Mouse (Mus musculus) neural tube, embryonic 13.5 days (tissue): Measurements from ENCODE around the gene Amhr2. TPM values are rescaled to one million over a fixed set of nuclear protein-coding genes. Genes with fewer than 3 reads are reported as not detected.
A peak's percentile ranks its signal among the peaks of the same experiment; 100 is the strongest.

Experiments used
- ATAC-seq: fragments of 200-750 bp; cut with Nextera tagmentation; 2 replicates; pipeline ENCODE4 v1.8.0; 2017; ENCODE audit warnings: low read depth, mild to moderate bottlenecking, moderate TSS enrichment, moderate library complexity
- H3K27ac ChIP-seq: fragments of 300-500 bp; sonication (generic); replicated peaks from 2 replicates; pipeline ENCODE4 v1.5.1; 2015; ENCODE audit warnings: moderate library complexity, mild to moderate bottlenecking, inconsistent platforms
- H3K27me3 ChIP-seq: fragments of 300-500 bp; sonication (generic); 2 replicates; pipeline ENCODE4 v1.6.1; 2015; ENCODE audit warnings: mild to moderate bottlenecking, inconsistent platforms
- H3K36me3 ChIP-seq: fragments of 300-500 bp; sonication (generic); 2 replicates; pipeline ENCODE4 v1.6.1; 2015; ENCODE audit warnings: mild to moderate bottlenecking, inconsistent platforms
- H3K4me1 ChIP-seq: fragments of 300-500 bp; sonication (generic); replicated peaks from 2 replicates; pipeline ENCODE4 v1.6.1; 2015; ENCODE audit warnings: inconsistent platforms
- H3K4me2 ChIP-seq: fragments of 300-500 bp; sonication (generic); 2 replicates; pipeline ENCODE4 v1.6.1; 2015; ENCODE audit warnings: inconsistent platforms, mild to moderate bottlenecking, moderate library complexity
- H3K4me3 ChIP-seq: fragments of 300-500 bp; sonication (generic); 2 replicates; pipeline ENCODE4 v1.5.1; 2015; ENCODE audit warnings: mild to moderate bottlenecking, inconsistent platforms
- H3K9ac ChIP-seq: fragments of 300-500 bp; sonication (generic); 2 replicates; pipeline ENCODE4 v1.6.1; 2015; ENCODE audit warnings: moderate library complexity, mild to moderate bottlenecking, inconsistent platforms
- H3K9me3 ChIP-seq: fragments of 300-500 bp; sonication (generic); 2 replicates; pipeline ENCODE4 v1.6.1; 2016; ENCODE audit warnings: inconsistent platforms
- WGBS: fragments of 180-500 bp; shearing (Covaris S2); methylation state at CpG from one replicate; pipeline ENCODE4 v1.1.7; 2015; 5-methylcytosine and 5-hydroxymethylcytosine counted together
- polyA plus RNA-seq: library from polyadenylated mRNA; unstranded; fragments of >200 nt; fragmentation: Nextera tagmentation; extraction: Ambion mirVana; gene quantifications from 2 replicates; pipeline ENCODE4 v1.2.1, GENCODE M21; 2015

The Amhr2 gene
- polyA plus RNA-seq, 1 experiment from 2014 or later = 0.13 TPM

- Histone ChIP-seq H3K27me3 (no peaks in the 10 kb centered on the region), H3K4me2 (no peak overlapping the region), H3K4me1 (peaks cover 26% of the 10 kb centered on the region), H3K27ac (no peak overlapping the region), H3K4me3 (no peak overlapping the region), H3K9me3 (no peaks in the 10 kb centered on the region), H3K36me3 (peaks cover 11% of the 10 kb centered on the region; the same call in 1 of the 2 replicates), H3K9ac (0 out of 2 replicates have a peak overlapping the region, but pooled peaks have one; percentile 41)
- ATAC-seq = no peak
- 75% methylated on average over 4 of the region's 4 CpGs for WGBS
Measured at GRCm38 (mm10) chr15:102460971-102461370, 15.8 kb downstream of the Amhr2 start.

DNA sequence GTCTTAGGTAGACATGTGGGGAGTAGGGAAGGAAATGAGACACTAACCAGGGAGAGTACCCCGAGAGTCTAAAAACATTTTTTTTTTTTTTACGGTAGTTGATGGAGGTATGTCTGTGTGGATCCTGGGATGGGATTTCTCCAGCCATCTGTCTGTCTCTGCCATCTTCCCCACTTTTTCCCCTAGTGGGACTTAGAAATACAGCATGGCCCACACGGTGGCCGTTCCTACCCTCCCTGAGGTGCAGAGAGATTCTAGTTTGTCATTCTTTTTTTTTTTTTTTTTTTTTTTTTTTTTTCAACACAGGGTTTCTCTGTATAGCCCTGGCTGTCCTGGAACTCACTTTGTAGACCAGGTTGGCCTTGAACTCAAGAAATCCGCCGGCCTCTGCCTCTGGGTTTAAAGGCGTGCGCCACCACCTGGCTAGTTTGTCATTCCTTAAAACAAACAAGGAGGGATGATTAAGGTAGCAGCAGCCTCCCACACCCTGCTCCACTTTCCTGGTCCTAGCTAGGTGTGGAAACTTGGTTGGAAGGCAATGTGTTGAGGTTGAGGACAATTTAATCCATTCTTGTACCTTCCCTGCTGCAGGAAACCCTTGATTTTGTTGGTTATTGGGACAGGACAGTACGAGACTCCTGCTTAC, 16.4 kb downstream of the Amhr2 start:
- H3K4me2 ChIP-seq = no peak overlapping the region
- no peak for ATAC-seq

DNA sequence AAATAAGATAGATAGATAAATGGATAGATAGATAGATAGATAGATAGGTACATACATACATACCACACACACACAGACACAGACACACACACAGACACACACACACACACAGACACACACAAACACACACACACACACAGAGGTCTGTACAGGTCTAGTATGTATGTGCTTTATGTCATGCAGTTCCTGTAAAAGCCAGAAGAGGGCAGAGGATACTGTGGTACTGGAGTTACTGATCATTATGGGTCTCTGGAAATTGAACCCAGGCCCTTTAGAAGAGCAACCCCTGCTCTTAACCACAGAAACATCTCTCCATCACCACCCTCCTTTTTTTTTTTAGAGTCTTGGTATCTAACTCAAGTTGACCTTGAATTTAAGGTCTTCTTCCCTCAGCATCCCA, 18.5 kb downstream of the Amhr2 start:
- H3K36me3 ChIP-seq = peaks cover 12% of the 10 kb centered on the region; the same call in 1 of the 2 replicates

More for the DNA sequence above, 16.4 kb downstream of the Amhr2 start:
- Histone ChIP-seq H3K4me3 (no peak overlapping the region), H3K9me3 (no peaks in the 10 kb centered on the region), H3K9ac (0 out of 2 replicates have a peak overlapping the region, but pooled peaks have one; percentile 41), H3K4me1 (peaks cover 26% of the 10 kb centered on the region), H3K36me3 (peaks cover 11% of the 10 kb centered on the region; the same call in 1 of the 2 replicates), H3K27me3 (no peaks in the 10 kb centered on the region), H3K27ac (no peak overlapping the region)
- 86% methylated on average over 9 of the region's 9 CpGs for WGBS

GRCm38 (mm10) chr15:102468675-102469370, 23.7 kb downstream of the Amhr2 start:
- Histone ChIP-seq H3K36me3 (peaks cover 8% of the 10 kb centered on the region), H3K4me1 (peaks cover 20% of the 10 kb centered on the region), H3K9me3 (peaks cover 4% of the 10 kb centered on the region; the same call in 1 of the 2 replicates), H3K4me2 (no peak overlapping the region), H3K9ac (no peak overlapping the region), H3K4me3 (no peak overlapping the region), H3K27me3 (no peaks in the 10 kb centered on the region), H3K27ac (no peak overlapping the region)
- no peak for ATAC-seq
- WGBS = 96% methylated on average over 9 of the region's 9 CpGs

More for the DNA sequence above, 18.5 kb downstream of the Amhr2 start:
- no peak overlapping the region for H3K4me2 ChIP-seq
- H3K9ac ChIP-seq = no peak overlapping the region
- H3K27ac ChIP-seq = no peak overlapping the region
- no peak overlapping the region for H3K4me3 ChIP-seq
- peaks cover 26% of the 10 kb centered on the region for H3K4me1 ChIP-seq
- no peak for ATAC-seq
- peaks cover 3% of the 10 kb centered on the region; the same call in 1 of the 2 replicates for H3K9me3 ChIP-seq
- no peaks in the 10 kb centered on the region for H3K27me3 ChIP-seq

DNA sequence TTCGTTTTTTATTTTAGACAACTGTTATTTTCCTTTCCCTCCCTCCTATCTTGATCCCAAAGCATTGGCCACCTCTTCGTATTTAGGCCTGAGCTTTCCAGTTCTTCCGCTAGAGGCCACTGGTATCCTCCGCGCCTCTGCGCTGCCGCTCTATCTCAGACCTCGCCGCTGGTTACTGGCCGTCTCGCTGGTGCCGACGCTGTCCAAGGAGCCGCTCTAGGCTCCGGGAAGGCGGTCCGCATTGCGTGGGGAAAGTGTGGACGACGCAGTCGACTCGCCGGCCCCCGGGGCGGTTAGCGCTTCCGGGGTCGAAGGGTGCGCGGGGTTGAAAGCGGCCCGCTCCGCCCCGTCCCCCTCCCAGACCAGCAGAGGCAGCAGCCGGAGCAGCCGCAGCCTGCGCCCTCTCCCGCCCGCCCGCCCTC, 25.0 kb downstream of the Amhr2 start, which contains the start of gene Pcbp2:
Gene Pcbp2 (plus strand): TSS at position 357 of the 422 bp plus-strand sequence.
- Histone ChIP-seq H3K27me3 (no peaks in the 10 kb centered on the region), H3K4me3 (peak within 1 kb of the TSS; percentile 74), H3K9me3 (peaks cover 4% of the 10 kb centered on the region; the same call in 1 of the 2 replicates), H3K36me3 (peaks cover 21% of the 10 kb centered on the region), H3K27ac (peak within 1 kb of the TSS; percentile 95), H3K4me1 (peaks cover 20% of the 10 kb centered on the region), H3K9ac (peak within 1 kb of the TSS; percentile 88), H3K4me2 (peak within 1 kb of the TSS; percentile 73)
- 1% methylated on average over 31 of the region's 40 CpGs for WGBS
- ATAC-seq = peak; percentile 99

- Histone ChIP-seq H3K9me3 (peaks cover 4% of the 10 kb centered on the region; the same call in 1 of the 2 replicates), H3K4me2 (peak overlapping the region; percentile 73), H3K4me1 (peaks cover 20% of the 10 kb centered on the region), H3K9ac (peak overlapping the region; percentile 88), H3K36me3 (peaks cover 27% of the 10 kb centered on the region), H3K27ac (peak overlapping the region; percentile 95), H3K4me3 (peak overlapping the region; percentile 74), H3K27me3 (no peaks in the 10 kb centered on the region)
- peak; percentile 85 for ATAC-seq
- WGBS = under 1% methylated on average over 36 of the region's 67 CpGs
Measured at GRCm38 (mm10) chr15:102470605-102471294, 25.6 kb downstream of the Amhr2 start.

DNA sequence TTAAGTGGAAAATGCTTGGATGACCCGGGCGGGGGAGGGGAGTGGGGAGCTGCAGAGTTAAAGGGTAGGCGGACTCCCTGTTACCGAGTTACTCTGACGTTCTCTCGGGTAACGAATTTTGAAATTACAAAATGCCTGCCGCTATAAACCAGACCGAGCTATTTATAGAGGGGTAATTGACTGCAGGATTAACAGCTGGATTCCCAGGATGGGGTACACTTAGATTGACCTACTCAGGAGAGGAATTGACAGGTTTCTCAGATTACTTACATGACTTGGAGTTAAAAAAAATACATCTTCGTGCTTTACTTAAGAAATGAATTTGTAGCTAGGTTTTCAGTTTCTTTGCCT, 26.1 kb downstream of the Amhr2 start:
- no peak for ATAC-seq
- H3K4me2 ChIP-seq = peak overlapping the region; percentile 73
- H3K27ac ChIP-seq = peak overlapping the region; percentile 95
- H3K9ac ChIP-seq = peak overlapping the region; percentile 88
- peak overlapping the region; percentile 74 for H3K4me3 ChIP-seq
- WGBS = under 1% methylated on average over 10 of the region's 10 CpGs
- H3K36me3 ChIP-seq = peaks cover 32% of the 10 kb centered on the region
- peaks cover 20% of the 10 kb centered on the region for H3K4me1 ChIP-seq
- no peaks in the 10 kb centered on the region for H3K27me3 ChIP-seq
- peaks cover 4% of the 10 kb centered on the region; the same call in 1 of the 2 replicates for H3K9me3 ChIP-seq

GRCm38 (mm10) chr15:102471727-102472126, 26.6 kb downstream of the Amhr2 start:
- H3K9ac ChIP-seq = peak overlapping the region; percentile 88

GRCm38 (mm10) chr15:102473246-102473645, 28.1 kb downstream of the Amhr2 start:
- WGBS = 75% methylated on average over 2 of the region's 2 CpGs

More at GRCm38 (mm10) chr15:102471727-102472126, 26.6 kb downstream of the Amhr2 start:
- peaks cover 20% of the 10 kb centered on the region for H3K4me1 ChIP-seq
- no peaks in the 10 kb centered on the region for H3K27me3 ChIP-seq
- peak overlapping the region; percentile 73 for H3K4me2 ChIP-seq
- ATAC-seq = no peak
- no peak overlapping the region for H3K27ac ChIP-seq
- H3K36me3 ChIP-seq = peaks cover 36% of the 10 kb centered on the region
- peaks cover 4% of the 10 kb centered on the region; the same call in 1 of the 2 replicates for H3K9me3 ChIP-seq
- H3K4me3 ChIP-seq = peak overlapping the region; percentile 74

DNA sequence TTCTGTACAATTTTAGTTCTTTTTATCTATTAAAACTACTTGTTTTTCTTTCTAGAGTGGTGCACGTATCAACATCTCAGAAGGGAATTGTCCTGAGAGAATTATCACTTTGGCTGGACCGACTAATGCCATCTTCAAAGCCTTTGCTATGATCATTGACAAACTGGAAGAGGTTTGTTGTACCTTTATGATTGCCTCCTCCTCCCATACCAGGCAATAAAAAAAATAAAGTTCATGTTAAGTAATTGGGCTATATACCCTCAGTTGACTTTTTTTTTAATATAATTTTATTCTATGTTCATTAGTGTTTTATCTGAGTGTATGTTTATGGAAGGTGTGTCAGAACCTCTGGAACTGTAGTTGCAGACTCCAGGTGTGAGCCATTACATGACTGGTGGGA, 29.4 kb downstream of the Amhr2 start:
- no peak overlapping the region for H3K4me3 ChIP-seq
- H3K9ac ChIP-seq = no peak overlapping the region
- no peaks in the 10 kb centered on the region for H3K27me3 ChIP-seq
- H3K9me3 ChIP-seq = no peaks in the 10 kb centered on the region
- WGBS = 86% methylated on average over 2 of the region's 2 CpGs
- H3K4me1 ChIP-seq = peaks cover 20% of the 10 kb centered on the region
- no peak overlapping the region for H3K27ac ChIP-seq
- no peak for ATAC-seq
- H3K36me3 ChIP-seq = peaks cover 58% of the 10 kb centered on the region
- H3K4me2 ChIP-seq = no peak overlapping the region

More at GRCm38 (mm10) chr15:102473246-102473645, 28.1 kb downstream of the Amhr2 start:
- no peak for ATAC-seq
- Histone ChIP-seq H3K4me3 (no peak overlapping the region), H3K27ac (no peak overlapping the region), H3K9ac (no peak overlapping the region), H3K9me3 (peaks cover 4% of the 10 kb centered on the region; the same call in 1 of the 2 replicates), H3K36me3 (peaks cover 50% of the 10 kb centered on the region), H3K4me2 (no peak overlapping the region), H3K4me1 (peaks cover 20% of the 10 kb centered on the region), H3K27me3 (no peaks in the 10 kb centered on the region)

- WGBS = 94% methylated on average over 3 of the region's 3 CpGs
- no peaks in the 10 kb centered on the region for H3K27me3 ChIP-seq
- H3K36me3 ChIP-seq = peaks cover 83% of the 10 kb centered on the region
- ATAC-seq = no peak
- no peaks in the 10 kb centered on the region for H3K9me3 ChIP-seq
- no peak overlapping the region for H3K4me2 ChIP-seq
- H3K4me3 ChIP-seq = no peak overlapping the region
- no peak overlapping the region for H3K9ac ChIP-seq
- H3K4me1 ChIP-seq = no peaks in the 10 kb centered on the region
- no peak overlapping the region for H3K27ac ChIP-seq
Measured at GRCm38 (mm10) chr15:102483136-102483535, 38.0 kb downstream of the Amhr2 start.

DNA sequence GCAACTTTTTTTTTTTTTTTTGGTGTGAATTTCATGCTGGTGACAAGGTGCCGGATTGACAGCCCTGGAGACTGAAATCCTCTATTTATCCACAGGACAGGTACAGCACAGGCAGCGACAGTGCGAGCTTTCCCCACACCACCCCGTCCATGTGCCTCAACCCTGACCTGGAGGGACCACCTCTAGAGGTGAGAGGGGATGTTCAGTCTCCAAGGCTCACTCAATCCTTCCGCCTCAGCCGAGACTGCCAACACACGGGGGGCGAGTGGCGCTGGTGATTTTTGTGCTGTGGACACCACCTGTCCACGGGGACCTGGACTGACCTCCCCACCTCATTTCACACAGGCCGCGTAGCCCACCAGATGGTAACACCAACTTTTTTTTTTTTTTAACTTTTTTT, 40.7 kb downstream of the Amhr2 start:
- no peak for ATAC-seq
- 92% methylated on average over 12 of the region's 12 CpGs for WGBS

More for the DNA sequence above, 40.7 kb downstream of the Amhr2 start:
- peaks cover 87% of the 10 kb centered on the region for H3K36me3 ChIP-seq
- H3K4me2 ChIP-seq = no peak overlapping the region
- no peaks in the 10 kb centered on the region for H3K9me3 ChIP-seq
- H3K27me3 ChIP-seq = no peaks in the 10 kb centered on the region
- no peak overlapping the region for H3K27ac ChIP-seq
- no peak overlapping the region for H3K9ac ChIP-seq
- no peaks in the 10 kb centered on the region for H3K4me1 ChIP-seq
- no peak overlapping the region for H3K4me3 ChIP-seq
